Mouse (Mus musculus) C2C12 (cell line): Measurements from ENCODE around the gene Nfib. TPM values are rescaled to one million over a fixed set of nuclear protein-coding genes. Genes with fewer than 3 reads are reported as not detected.

Source experiments
- H3K27me3 ChIP-seq: one replicate; pipeline ENCODE4 v1.6.1; 2011; ENCODE audit not compliant: control insufficient read depth, insufficient read depth, insufficient read length
- H3K36me3 ChIP-seq: one replicate; pipeline ENCODE4 v1.6.1; 2011; ENCODE audit not compliant: control insufficient read depth, insufficient read depth
- H3K4me3 ChIP-seq: one replicate; pipeline ENCODE4 v1.5.1; 2011; ENCODE audit warnings: mild to moderate bottlenecking, control low read depth; ENCODE audit not compliant: poor library complexity, insufficient read depth, severe bottlenecking
- H3K79me2 ChIP-seq: one replicate; pipeline ENCODE4 v1.6.1; 2011; ENCODE audit not compliant: control insufficient read depth, insufficient read depth
- H3K79me3 ChIP-seq: one replicate; pipeline ENCODE4 v1.6.1; 2011; ENCODE audit warnings: low read depth, control low read depth
- H3ac ChIP-seq: one replicate; pipeline ENCODE3; 2011; ENCODE audit warnings: low read depth; ENCODE audit not compliant: control insufficient read depth, insufficient read length
- CEBPB ChIP-seq: IDR thresholded peaks from one replicate; pipeline ENCODE4 v1.6.1; 2011; ENCODE audit warnings: low read depth, mild to moderate bottlenecking, control low read depth, moderate library complexity
- CTCF ChIP-seq: IDR thresholded peaks from one replicate; pipeline ENCODE4 v1.5.1; 2011; ENCODE audit not compliant: control insufficient read depth, insufficient read depth, insufficient read length
- FOSL1 ChIP-seq: IDR thresholded peaks from one replicate; pipeline ENCODE4 v1.8.0; 2011; ENCODE audit warnings: mild to moderate bottlenecking, low read length; ENCODE audit not compliant: poor library complexity, insufficient read depth, severe bottlenecking
- MAX ChIP-seq: IDR thresholded peaks from one replicate; pipeline ENCODE4 v1.6.1; 2011; ENCODE audit warnings: mild to moderate bottlenecking, control low read depth
- MYOD1 ChIP-seq: IDR thresholded peaks from one replicate; pipeline ENCODE4 v1.6.1; 2011; ENCODE audit warnings: low read depth; ENCODE audit not compliant: control insufficient read depth, insufficient read length
- MYOG ChIP-seq: IDR thresholded peaks from one replicate; pipeline ENCODE4 v1.6.1; 2011; ENCODE audit not compliant: control insufficient read depth, insufficient read length; ENCODE audit errors: extremely low read depth
- USF1 ChIP-seq: IDR thresholded peaks from one replicate; pipeline ENCODE4 v1.6.1; 2011; ENCODE audit warnings: low read depth, mild to moderate bottlenecking, control low read depth, moderate library complexity
- polyA plus RNA-seq: library from polyadenylated mRNA; unstranded; fragments of >200 nt; fragmentation: generic; extraction: Trizol; gene quantifications from one replicate; pipeline ENCODE4 v1.2.1, GENCODE M21; 2012; ENCODE audit warnings: missing spikeins

Nfib gene
- polyA plus RNA-seq, 1 experiment = 5.1 TPM

- H3K27me3 ChIP-seq = no peaks in the 10 kb centered on the region
- H3K79me3 ChIP-seq = no peaks in the 10 kb centered on the region
- no peaks in the 10 kb centered on the region for H3K79me2 ChIP-seq
- H3K4me3 ChIP-seq = no peak overlapping the region
- TF ChIP-seq FOSL1 (no peak), USF1 (no peak), MYOD1 (no peak), CTCF (no peak), MAX (no peak), CEBPB (no peak), MYOG (no peak)
- no peaks in the 10 kb centered on the region for H3K36me3 ChIP-seq
- H3ac ChIP-seq = no peak overlapping the region
These were observed 168.9 kb downstream of the Nfib start for GRCm38 (mm10) chr4:82536435-82537278.

GRCm38 (mm10) chr4:82535606-82536434 lies 169.7 kb downstream of the Nfib start:
- Histone ChIP-seq H3K36me3 (no peaks in the 10 kb centered on the region), H3ac (no peak overlapping the region), H3K79me2 (no peaks in the 10 kb centered on the region), H3K27me3 (no peaks in the 10 kb centered on the region), H3K79me3 (no peaks in the 10 kb centered on the region), H3K4me3 (no peak overlapping the region)
- TF ChIP-seq MAX (no peak), FOSL1 (no peak), CEBPB (no peak), MYOG (no peak), USF1 (no peak), MYOD1 (no peak), CTCF (no peak)

GRCm38 (mm10) chr4:82533231-82533630 lies 172.3 kb downstream of the Nfib start:
- Histone ChIP-seq H3ac (no peak overlapping the region), H3K4me3 (no peak overlapping the region), H3K36me3 (no peaks in the 10 kb centered on the region), H3K27me3 (no peaks in the 10 kb centered on the region), H3K79me2 (no peaks in the 10 kb centered on the region), H3K79me3 (no peaks in the 10 kb centered on the region)
- TF ChIP-seq MYOD1 = no peak
- no peak for TF ChIP-seq MYOG
- no peak for TF ChIP-seq FOSL1
- TF ChIP-seq USF1 = no peak
- no peak for TF ChIP-seq CEBPB
- no peak for TF ChIP-seq MAX
- no peak for TF ChIP-seq CTCF

- Histone ChIP-seq H3K79me2 (no peaks in the 10 kb centered on the region), H3K36me3 (no peaks in the 10 kb centered on the region), H3K27me3 (no peaks in the 10 kb centered on the region), H3K79me3 (no peaks in the 10 kb centered on the region), H3K4me3 (no peak overlapping the region), H3ac (no peak overlapping the region)
- TF ChIP-seq MYOD1 (no peak), MYOG (no peak), USF1 (no peak), FOSL1 (no peak), MAX (no peak), CEBPB (no peak), CTCF (no peak)
These were observed 172.9 kb downstream of the Nfib start for GRCm38 (mm10) chr4:82532443-82533191.

- Histone ChIP-seq H3K27me3 (no peaks in the 10 kb centered on the region), H3K79me2 (no peaks in the 10 kb centered on the region), H3ac (no peak overlapping the region), H3K79me3 (no peaks in the 10 kb centered on the region), H3K36me3 (no peaks in the 10 kb centered on the region), H3K4me3 (no peak overlapping the region)
- TF ChIP-seq FOSL1 (no peak), MYOG (no peak), CEBPB (no peak), USF1 (no peak), MAX (no peak), MYOD1 (no peak), CTCF (no peak)
These were observed 173.6 kb downstream of the Nfib start for GRCm38 (mm10) chr4:82531977-82532376.
